Mouse (Mus musculus): ENCODE data around the gene Ric8b. TPM values are rescaled to one million over a fixed set of nuclear protein-coding genes. Genes with fewer than 3 reads are reported as not detected.

Gene Ric8b
- polyA plus RNA-seq, 1 experiment from 2014 or later: 44.0 TPM

DNA sequence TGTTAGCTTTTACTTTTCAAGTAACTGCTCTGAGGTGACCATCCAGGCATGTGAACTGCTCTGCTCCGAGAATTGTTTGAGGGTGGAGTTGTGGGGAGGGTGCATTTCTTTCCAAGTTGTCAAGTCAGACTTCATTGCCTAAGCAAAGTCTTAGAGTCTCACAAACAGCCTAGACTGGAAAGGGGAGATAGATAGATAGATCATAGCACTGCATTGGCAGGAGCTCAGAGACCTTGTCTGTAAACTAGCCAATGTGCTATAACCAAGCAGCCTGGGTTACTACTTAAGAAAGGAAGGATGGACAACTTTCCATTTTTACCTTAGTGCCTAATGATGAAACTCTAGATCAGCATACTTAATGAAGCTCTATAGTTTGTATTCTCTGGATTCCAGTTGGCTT lies 22.9 kb downstream of the Ric8b start:
- 75% methylated on average over 1 of the region's 1 CpGs for WGBS
- no peak overlapping the region for H3K4me2 ChIP-seq
- ATAC-seq (ENCODE audit: low FRiP score): no peak

DNA sequence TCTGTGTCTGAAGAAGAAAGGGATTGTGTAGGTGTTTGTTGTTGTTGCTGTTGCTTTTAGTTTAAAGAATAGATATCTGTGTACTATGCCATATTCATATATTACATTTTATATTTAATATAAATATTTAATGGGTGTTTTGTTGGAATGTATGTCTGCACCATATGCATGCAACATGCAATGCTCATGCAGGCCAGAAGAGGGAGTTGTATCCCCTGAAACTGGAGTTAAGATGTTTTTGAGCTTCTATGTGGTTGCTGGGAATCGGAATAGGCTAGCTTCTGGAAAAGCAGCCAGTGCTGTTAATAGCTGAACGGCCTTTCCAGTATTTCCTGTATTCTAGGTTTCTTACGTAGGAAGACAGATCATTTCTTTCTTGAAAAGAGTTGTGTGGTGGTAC lies 28.3 kb downstream of the Ric8b start:
- peaks cover 17% of the 10 kb centered on the region for H3K4me1 ChIP-seq
- H3K9ac ChIP-seq (replicated peaks): no peak overlapping the region
- H3K36me3 ChIP-seq: peaks cover 16% of the 10 kb centered on the region
- H3K27ac ChIP-seq (replicated peaks): no peak overlapping the region
- 98% methylated on average over 3 of the region's 3 CpGs for WGBS
- no peak overlapping the region for H3K4me3 ChIP-seq (replicated peaks)
- no peak overlapping the region for H3K4me2 ChIP-seq
- no peak for ATAC-seq (ENCODE audit: low FRiP score)
- H3K9me3 ChIP-seq (replicated peaks): no peaks in the 10 kb centered on the region
- no peaks in the 10 kb centered on the region for H3K27me3 ChIP-seq (replicated peaks)

More for the DNA sequence above, 22.9 kb downstream of the Ric8b start:
- H3K4me3 ChIP-seq (replicated peaks): no peak overlapping the region
- no peak overlapping the region for H3K9ac ChIP-seq (replicated peaks)
- no peaks in the 10 kb centered on the region for H3K36me3 ChIP-seq
- no peaks in the 10 kb centered on the region for H3K9me3 ChIP-seq (replicated peaks)
- no peaks in the 10 kb centered on the region for H3K27me3 ChIP-seq (replicated peaks)
- no peak overlapping the region for H3K27ac ChIP-seq (replicated peaks)
- peaks cover 10% of the 10 kb centered on the region; the same call in 1 of the 2 replicates for H3K4me1 ChIP-seq

DNA sequence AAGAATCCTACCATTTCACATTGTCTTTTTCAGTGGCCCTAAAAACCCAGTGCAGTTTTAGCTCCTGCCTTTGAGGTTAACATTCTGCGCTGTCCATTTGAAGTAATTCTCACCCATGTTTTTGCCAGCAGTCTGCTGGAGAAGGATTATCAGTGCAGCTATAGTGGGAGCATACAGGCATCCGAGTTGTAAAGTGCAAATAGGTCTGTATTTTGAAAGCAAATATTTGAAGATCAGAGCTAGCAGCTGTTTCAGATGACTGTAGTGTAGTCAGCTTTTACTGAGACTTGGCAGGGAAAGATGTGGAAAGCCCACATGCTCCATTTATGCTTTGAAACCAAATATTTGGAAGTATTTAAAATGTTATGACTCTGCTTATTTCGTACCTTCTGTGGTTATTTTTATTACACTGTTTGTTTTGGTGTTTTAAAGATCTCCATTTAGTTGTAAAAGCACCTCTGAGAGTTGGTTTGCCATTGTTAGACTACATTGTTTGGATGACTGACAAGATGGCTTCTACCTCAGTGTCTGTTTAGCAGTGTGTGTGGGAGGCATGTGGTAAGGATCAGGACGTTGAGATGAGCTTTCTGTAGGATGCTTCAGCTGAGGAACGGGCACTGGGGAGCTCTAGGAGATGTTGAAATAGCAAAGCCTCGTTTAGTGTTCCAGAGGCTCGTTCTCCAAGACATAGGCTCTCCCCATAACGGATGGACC lies 31.7 kb downstream of the Ric8b start:
- peaks cover 19% of the 10 kb centered on the region for H3K36me3 ChIP-seq
- no peak for ATAC-seq (ENCODE audit: low FRiP score)
- 58% methylated on average over 8 of the region's 8 CpGs for WGBS
- H3K9ac ChIP-seq (replicated peaks): no peak overlapping the region
- H3K4me2 ChIP-seq: no peak overlapping the region
- H3K4me3 ChIP-seq (replicated peaks): no peak overlapping the region
- no peaks in the 10 kb centered on the region for H3K9me3 ChIP-seq (replicated peaks)
- H3K27me3 ChIP-seq (replicated peaks): no peaks in the 10 kb centered on the region
- H3K27ac ChIP-seq (replicated peaks): no peak overlapping the region
- peaks cover 17% of the 10 kb centered on the region for H3K4me1 ChIP-seq

DNA sequence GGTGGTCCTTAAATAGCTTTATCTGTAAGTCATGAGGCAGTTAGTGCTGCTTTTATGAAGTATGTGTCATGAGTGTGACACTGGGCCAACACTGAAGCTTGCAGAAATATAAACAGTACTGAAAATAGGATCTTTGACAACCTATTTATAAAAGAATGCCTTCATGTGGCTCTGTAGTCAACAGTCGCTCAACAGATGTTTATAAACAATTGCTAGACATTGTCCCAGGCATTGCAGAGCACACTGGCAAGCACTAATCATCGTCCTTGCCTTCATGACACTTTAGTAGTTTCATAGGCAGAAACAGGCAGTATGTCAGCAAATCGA lies 32.2 kb downstream of the Ric8b start:
- WGBS: 88% methylated on average over 3 of the region's 3 CpGs

DNA sequence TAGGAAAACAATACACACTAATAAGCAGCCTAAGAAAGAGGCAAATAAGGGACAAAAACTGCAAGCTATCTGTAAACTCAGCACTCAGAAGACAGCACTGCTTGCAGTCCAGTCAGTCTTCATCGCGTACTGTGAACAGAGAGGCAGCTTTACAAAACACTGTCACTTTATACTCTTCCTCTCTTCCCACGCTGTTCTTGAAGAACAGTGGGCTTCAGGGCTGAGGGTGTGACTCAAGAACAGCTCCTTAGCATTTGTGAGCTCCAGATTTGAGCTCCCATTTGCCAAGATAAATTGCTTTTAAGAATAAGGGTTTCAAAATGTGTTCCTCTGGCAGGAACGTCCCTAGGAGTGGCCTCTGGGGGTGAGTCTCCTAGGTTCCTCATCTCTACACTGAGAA lies 33.0 kb downstream of the Ric8b start:
- no peak overlapping the region for H3K4me2 ChIP-seq
- H3K4me1 ChIP-seq: peaks cover 17% of the 10 kb centered on the region
- H3K9ac ChIP-seq (replicated peaks): no peak overlapping the region
- no peak overlapping the region for H3K4me3 ChIP-seq (replicated peaks)
- ATAC-seq (ENCODE audit: low FRiP score): no peak
- H3K27ac ChIP-seq (replicated peaks): no peak overlapping the region
- no peaks in the 10 kb centered on the region for H3K27me3 ChIP-seq (replicated peaks)
- no peaks in the 10 kb centered on the region for H3K9me3 ChIP-seq (replicated peaks)
- H3K36me3 ChIP-seq: peaks cover 22% of the 10 kb centered on the region
- 68% methylated on average over 4 of the region's 4 CpGs for WGBS

More for the DNA sequence above, 32.2 kb downstream of the Ric8b start:
- peaks cover 17% of the 10 kb centered on the region for H3K4me1 ChIP-seq
- H3K9me3 ChIP-seq (replicated peaks): no peaks in the 10 kb centered on the region
- H3K27ac ChIP-seq (replicated peaks): no peak overlapping the region
- no peak overlapping the region for H3K9ac ChIP-seq (replicated peaks)
- H3K36me3 ChIP-seq: peaks cover 19% of the 10 kb centered on the region
- H3K4me3 ChIP-seq (replicated peaks): no peak overlapping the region
- H3K4me2 ChIP-seq: no peak overlapping the region
- no peak for ATAC-seq (ENCODE audit: low FRiP score)
- no peaks in the 10 kb centered on the region for H3K27me3 ChIP-seq (replicated peaks)

DNA sequence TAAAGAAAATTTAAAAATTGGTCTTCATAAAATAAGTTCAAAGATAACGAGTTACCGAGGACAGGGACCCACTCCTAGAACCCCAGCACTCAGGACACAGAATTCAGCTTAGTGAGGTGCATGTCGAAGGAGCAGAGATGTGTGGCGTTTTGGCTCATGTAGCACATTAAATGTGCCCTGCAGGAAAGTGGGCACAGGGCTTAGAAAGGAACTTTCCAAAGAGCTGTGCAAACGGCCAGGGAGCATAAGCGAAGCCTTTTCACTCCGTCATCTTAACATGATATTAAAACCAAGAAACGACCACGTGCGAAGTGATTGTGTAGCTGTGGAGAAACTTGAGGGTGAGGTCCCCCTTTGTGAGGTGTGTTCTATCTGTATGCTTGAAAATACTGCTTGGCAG lies 36.8 kb downstream of the Ric8b start:
- ATAC-seq (ENCODE audit: low FRiP score): no peak
- Histone ChIP-seq H3K4me1 (peaks cover 18% of the 10 kb centered on the region), H3K4me2 (no peak overlapping the region), H3K9me3 (replicated peaks) (no peaks in the 10 kb centered on the region), H3K27me3 (replicated peaks) (no peaks in the 10 kb centered on the region), H3K4me3 (replicated peaks) (no peak overlapping the region), H3K36me3 (peaks cover 9% of the 10 kb centered on the region; the same call in 1 of the 2 replicates), H3K27ac (replicated peaks) (no peak overlapping the region), H3K9ac (replicated peaks) (no peak overlapping the region)
- WGBS: 92% methylated on average over 10 of the region's 10 CpGs

DNA sequence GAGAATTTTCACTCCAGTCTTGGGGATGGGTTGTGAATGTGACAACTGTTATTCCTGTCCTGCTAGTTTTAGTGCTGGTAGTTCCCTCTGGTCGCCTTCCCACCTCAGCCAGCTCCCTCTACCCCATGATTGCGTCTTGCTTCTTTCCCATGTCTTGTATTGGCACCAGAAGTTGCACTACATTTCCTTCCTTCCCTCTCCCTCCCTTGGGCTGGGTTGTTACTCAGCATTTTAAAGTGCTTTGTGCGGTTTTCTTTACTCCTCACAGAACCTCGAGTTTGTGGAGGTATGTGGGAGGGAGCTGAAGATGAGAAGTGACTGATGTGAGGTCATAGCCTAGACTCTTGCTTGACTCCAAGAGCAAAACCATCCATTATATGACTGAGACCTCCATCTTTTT lies 38.8 kb downstream of the Ric8b start:
- WGBS: 81% methylated on average over 4 of the region's 4 CpGs
- Histone ChIP-seq H3K27ac (replicated peaks) (no peak overlapping the region), H3K9ac (replicated peaks) (no peak overlapping the region), H3K9me3 (replicated peaks) (no peaks in the 10 kb centered on the region), H3K4me3 (replicated peaks) (no peak overlapping the region), H3K27me3 (replicated peaks) (no peaks in the 10 kb centered on the region), H3K4me1 (peaks cover 7% of the 10 kb centered on the region; the same call in 1 of the 2 replicates), H3K4me2 (no peak overlapping the region), H3K36me3 (peaks cover 11% of the 10 kb centered on the region; the same call in 1 of the 2 replicates)
- ATAC-seq (ENCODE audit: low FRiP score): no peak

DNA sequence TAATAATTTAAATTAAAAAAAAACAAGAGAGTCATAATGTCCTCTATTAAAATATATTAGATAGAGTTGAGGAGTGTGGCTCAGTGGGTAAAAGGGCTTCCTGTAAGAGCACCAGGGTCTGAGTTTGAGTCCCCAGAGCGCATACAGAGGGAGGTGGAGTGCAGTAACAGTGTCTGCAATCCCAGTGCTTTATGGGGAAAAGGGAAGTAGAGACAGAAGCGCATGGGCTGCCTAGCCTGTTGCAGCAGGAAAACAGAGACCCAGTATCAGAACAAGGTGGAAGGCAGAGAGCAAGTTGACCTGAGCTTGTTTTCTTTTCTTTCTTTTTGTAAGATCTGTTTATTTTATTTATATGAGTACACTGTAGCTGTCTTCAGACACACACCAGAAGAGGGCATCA lies 41.2 kb downstream of the Ric8b start:
- no peak overlapping the region for H3K27ac ChIP-seq (replicated peaks)
- H3K4me3 ChIP-seq (replicated peaks): no peak overlapping the region
- no peak overlapping the region for H3K4me2 ChIP-seq
- peaks cover 12% of the 10 kb centered on the region; the same call in 1 of the 2 replicates for H3K4me1 ChIP-seq
- ATAC-seq (ENCODE audit: low FRiP score): no peak
- H3K9me3 ChIP-seq (replicated peaks): no peaks in the 10 kb centered on the region
- no peak overlapping the region for H3K9ac ChIP-seq (replicated peaks)
- WGBS: 97% methylated on average over 2 of the region's 2 CpGs
- no peaks in the 10 kb centered on the region for H3K27me3 ChIP-seq (replicated peaks)
- H3K36me3 ChIP-seq: peaks cover 17% of the 10 kb centered on the region

DNA sequence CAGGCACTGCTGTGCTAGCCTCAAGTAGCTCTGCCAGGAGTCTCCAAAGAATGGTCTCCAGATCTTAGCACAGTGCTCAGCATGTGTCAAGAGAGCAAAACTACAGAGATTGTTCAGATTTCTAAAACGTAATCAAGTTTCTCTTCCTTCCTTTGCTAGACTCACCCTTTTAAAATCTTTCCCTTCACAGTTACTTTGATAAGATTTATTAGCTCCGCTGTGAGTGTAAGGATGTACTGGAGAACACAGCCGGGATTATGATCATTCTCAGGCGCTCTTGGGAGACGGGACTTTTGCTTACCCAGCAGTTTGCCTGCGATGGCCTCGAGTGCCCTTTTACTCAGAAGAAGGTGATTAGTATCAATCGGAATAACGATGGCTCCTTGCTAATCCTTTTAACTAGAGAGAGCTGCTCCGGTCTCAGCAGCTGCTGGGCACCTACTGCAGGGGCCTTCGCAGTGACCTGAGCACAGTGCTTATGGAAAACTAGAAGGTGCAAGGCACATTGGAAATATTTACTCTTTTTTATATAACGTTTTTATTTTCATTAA lies 43.0 kb downstream of the Ric8b start:
- H3K9ac ChIP-seq (replicated peaks): no peak overlapping the region
- ATAC-seq (ENCODE audit: low FRiP score): no peak

DNA sequence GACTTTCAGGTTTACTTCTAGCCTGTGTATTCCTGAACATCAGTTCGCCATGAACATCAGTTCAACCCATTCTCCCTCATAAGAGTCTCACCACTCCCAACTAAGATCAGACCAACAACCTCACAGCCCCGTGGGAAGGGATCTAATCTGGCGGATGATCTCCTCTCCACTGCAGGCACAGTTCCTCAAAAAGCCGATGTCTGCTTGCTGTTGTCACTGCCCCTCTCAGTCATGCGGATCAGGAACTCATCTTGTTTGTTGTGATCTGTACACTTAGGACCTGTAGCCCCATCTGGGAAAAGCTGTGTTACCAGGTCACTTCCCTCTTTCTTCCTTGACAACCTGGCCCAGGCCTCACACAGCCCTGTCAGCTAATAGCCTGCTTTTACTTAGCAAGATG lies 45.7 kb downstream of the Ric8b start:
- Histone ChIP-seq H3K9me3 (replicated peaks) (no peaks in the 10 kb centered on the region), H3K27ac (replicated peaks) (peak overlapping the region; percentile 7), H3K4me1 (peaks cover 14% of the 10 kb centered on the region), H3K27me3 (replicated peaks) (no peaks in the 10 kb centered on the region), H3K9ac (replicated peaks) (no peak overlapping the region), H3K4me3 (replicated peaks) (no peak overlapping the region), H3K4me2 (no peak overlapping the region), H3K36me3 (peaks cover 14% of the 10 kb centered on the region)
- 88% methylated on average over 5 of the region's 5 CpGs for WGBS
- no peak for ATAC-seq (ENCODE audit: low FRiP score)

More for the DNA sequence above, 43.0 kb downstream of the Ric8b start:
- H3K4me3 ChIP-seq (replicated peaks): no peak overlapping the region
- 41% methylated on average over 12 of the region's 12 CpGs for WGBS
- H3K36me3 ChIP-seq: peaks cover 14% of the 10 kb centered on the region
- H3K27ac ChIP-seq (replicated peaks): no peak overlapping the region
- no peak overlapping the region for H3K4me2 ChIP-seq
- H3K9me3 ChIP-seq (replicated peaks): no peaks in the 10 kb centered on the region
- peaks cover 12% of the 10 kb centered on the region; the same call in 1 of the 2 replicates for H3K4me1 ChIP-seq
- no peaks in the 10 kb centered on the region for H3K27me3 ChIP-seq (replicated peaks)

DNA sequence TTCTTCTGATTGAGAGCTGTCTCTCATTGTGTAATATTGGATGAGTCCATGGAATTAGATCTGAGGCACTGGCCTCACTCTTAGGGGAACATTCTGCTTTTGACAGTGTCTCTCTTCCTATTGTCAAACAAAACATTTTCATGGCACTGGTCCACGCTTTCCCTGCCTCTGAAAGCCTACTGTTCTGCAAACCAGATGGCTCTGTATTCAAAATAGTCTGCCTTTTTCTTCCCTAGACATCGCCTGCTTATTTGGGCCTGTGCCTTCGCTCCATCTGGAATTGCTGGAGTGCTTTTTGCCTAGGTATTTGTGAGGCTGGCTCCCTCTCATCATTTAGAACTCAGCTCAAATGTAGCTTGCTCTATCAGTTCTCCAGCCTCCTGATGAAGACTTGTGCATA lies 46.3 kb downstream of the Ric8b start:
- 46% methylated on average over 3 of the region's 3 CpGs for WGBS
- H3K27ac ChIP-seq (replicated peaks): peak overlapping the region; percentile 7
- ATAC-seq (ENCODE audit: low FRiP score): no peak

DNA sequence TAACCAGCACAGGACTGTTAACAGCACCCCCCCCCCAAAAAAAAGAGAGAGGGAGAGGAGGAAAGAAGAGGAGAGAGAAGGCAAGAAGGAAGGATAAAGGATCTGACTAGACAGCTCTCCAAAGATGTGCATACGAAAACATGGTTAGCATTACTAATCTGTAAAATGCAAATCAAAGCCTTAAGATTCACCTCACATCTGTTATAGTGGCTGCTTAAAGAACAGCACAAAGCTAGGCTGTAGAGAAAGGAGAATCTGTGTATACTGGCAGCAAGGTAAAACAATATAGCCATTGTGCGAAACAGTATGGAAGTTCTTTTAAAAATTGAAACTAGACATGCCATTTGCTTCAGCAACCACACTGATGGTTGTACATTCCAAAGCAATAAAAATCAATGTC lies 49.1 kb downstream of the Ric8b start:
- Histone ChIP-seq H3K9ac (replicated peaks) (no peak overlapping the region), H3K27me3 (replicated peaks) (no peaks in the 10 kb centered on the region), H3K4me3 (replicated peaks) (no peak overlapping the region), H3K4me2 (no peak overlapping the region), H3K36me3 (peaks cover 24% of the 10 kb centered on the region), H3K4me1 (peaks cover 25% of the 10 kb centered on the region), H3K27ac (replicated peaks) (0 out of 2 replicates have a peak overlapping the region, but pooled peaks have one; percentile 29), H3K9me3 (replicated peaks) (no peaks in the 10 kb centered on the region)
- ATAC-seq (ENCODE audit: low FRiP score): no peak
- WGBS: 44% methylated on average over 2 of the region's 2 CpGs

More for the DNA sequence above, 46.3 kb downstream of the Ric8b start:
- no peak overlapping the region for H3K4me2 ChIP-seq
- H3K4me3 ChIP-seq (replicated peaks): no peak overlapping the region
- H3K4me1 ChIP-seq: peaks cover 18% of the 10 kb centered on the region
- H3K36me3 ChIP-seq: peaks cover 14% of the 10 kb centered on the region
- H3K9ac ChIP-seq (replicated peaks): no peak overlapping the region
- no peaks in the 10 kb centered on the region for H3K9me3 ChIP-seq (replicated peaks)
- H3K27me3 ChIP-seq (replicated peaks): no peaks in the 10 kb centered on the region
